Mouse (Mus musculus): Measurements from ENCODE around the gene Smim8. TPM values are rescaled to one million over a fixed set of nuclear protein-coding genes. Genes with fewer than 3 reads are reported as not detected.

Gene Smim8
- total RNA-seq, 2 experiments from 2014 or later, result 21.1 to 25.4 TPM

GRCm38 (mm10) chr4:34720127-34720895 lies 57.9 kb downstream of the Smim8 start:
- DNase-seq (ENCODE audit: low spot score in 2 of 2), result no peak

GRCm38 (mm10) chr4:34719421-34719820 lies 58.8 kb downstream of the Smim8 start:
- DNase-seq (ENCODE audit: low spot score in 2 of 2), result no peak

Other genes with a start within 250 kb of the Smim8 start
- gene Akirin2, start 227.5 kb downstream of the Smim8 start, total RNA-seq (2021), result 10 to 100 TPM; 81.9 to 92.2 TPM
- gene Orc3, start 163.5 kb downstream of the Smim8 start, total RNA-seq (2021), result 10 to 100 TPM; 46.3 to 54.8 TPM
- gene Rars2, start 163.5 kb downstream of the Smim8 start, total RNA-seq (2021), result 10 to 100 TPM; 26.9 to 28.8 TPM
- gene Slc35a1, start 91.0 kb downstream of the Smim8 start, total RNA-seq (2021), result 10 to 100 TPM; 20.9 to 22.0 TPM
- not detected for gene Cfap206, start 48.2 kb downstream of the Smim8 start, total RNA-seq (2021)
- gene Gm136, start 22.2 kb downstream of the Smim8 start, total RNA-seq (2021), result not detected
- 10 to 100 TPM; 19.1 to 19.5 TPM for gene Zfp292, start 104.5 kb upstream of the Smim8 start, total RNA-seq (2021)
- not detected for gene Cga, start 115.4 kb upstream of the Smim8 start, total RNA-seq (2021)

Measured in gastrocnemius, postnatal 4 days (tissue).